Mouse (Mus musculus) c-Kit-positive CD71-positive TER-119-positive erythroid progenitor cells, embryonic 14.5 days (primary cell): ENCODE data around the gene Cxcl17.
"Not testable (repeated sequence)": the region's sequence is repeated elsewhere in the genome, so short reads cannot be mapped to it uniquely, and the experiment has no call there.

ENCODE experiments used
- DNase-seq: peaks from one replicate; pipeline ENCODE4 v3.0.0-alpha.2; 2013; ENCODE audit warnings: low spot score

Gene Cxcl17

DNA sequence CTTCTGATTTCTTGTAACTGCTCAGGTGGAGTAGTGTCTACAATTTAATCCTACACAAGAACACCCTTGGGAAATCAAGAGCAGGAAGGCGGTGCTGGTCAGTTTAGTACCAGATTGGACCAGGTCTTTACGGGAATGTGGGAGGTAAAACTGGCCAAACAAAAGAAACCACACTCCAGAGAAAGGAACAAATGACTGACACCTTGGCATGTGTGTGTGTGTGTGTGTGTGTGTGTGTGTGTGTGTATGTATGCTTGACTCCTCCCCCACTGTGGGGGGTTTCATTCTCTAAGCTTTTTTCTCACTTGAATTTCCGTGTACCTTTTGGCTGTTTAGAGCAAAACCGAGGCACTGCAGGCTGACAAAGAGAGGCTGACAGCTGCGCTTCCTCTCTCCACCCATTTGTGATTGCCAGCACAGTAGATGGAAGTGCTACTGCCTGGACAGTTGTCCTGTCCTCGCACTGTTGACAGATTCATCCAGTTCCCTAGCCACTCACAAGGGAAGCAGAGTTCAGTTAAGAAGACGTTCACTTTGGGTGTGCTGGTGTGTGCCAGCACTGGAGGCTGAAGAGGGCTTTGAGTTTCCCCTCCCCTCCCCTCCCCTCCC, at the start of gene Cxcl17:
Gene Cxcl17, minus strand, starts transcription at position 54 of the 609 bp plus-strand sequence.
- DNase-seq, result no peak

DNA sequence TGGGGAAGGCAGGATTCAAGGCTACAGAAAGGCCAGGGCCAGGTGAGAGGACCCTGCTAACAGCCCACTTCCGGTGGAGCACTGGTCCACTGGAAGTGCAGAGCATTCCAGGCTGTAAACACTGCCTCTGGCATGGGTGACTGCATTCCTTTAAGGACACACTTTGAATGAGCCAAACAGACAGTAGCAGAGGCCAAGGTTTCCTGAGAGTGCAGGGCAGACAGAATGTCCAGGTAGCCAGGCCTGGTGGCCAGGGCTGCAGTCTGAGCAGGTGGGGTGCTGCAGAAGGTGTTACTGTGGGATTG, 49.3 kb upstream of the Cxcl17 start:
- DNase-seq, result not testable (repeated sequence)

DNA sequence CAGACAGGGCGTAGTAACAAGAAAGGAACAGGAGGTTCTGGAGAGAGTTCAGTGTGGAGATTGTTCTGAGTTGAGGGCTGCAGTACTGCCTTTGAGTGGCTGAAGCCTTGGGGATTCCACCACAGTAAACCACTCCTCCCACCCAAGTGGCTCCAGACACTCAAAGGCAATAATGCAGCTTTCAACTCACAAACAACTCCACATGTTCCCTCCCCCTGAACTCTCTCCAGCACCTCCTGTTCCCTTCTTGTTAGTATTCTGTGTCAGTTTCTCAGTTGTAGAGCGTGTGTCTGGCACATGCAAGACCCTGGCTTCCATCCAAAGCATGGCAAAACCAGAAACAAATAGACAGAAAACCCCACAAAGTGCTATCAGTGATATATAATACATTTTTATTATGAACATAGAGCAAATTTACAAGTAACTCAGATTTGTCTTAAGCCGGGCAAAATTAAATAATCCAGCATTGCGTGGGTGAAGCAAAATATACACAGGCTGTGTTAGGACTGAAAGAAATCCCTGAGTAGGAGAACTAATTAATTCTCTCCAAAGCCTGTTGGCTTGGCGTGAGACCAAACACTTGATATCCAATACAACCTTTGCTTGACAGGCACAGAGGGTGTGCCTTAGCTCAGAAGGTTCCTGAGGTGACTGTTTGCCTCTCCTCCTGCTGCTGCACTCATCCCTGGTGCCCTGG, 48.8 kb upstream of the Cxcl17 start:
- not testable (repeated sequence) for DNase-seq

DNA sequence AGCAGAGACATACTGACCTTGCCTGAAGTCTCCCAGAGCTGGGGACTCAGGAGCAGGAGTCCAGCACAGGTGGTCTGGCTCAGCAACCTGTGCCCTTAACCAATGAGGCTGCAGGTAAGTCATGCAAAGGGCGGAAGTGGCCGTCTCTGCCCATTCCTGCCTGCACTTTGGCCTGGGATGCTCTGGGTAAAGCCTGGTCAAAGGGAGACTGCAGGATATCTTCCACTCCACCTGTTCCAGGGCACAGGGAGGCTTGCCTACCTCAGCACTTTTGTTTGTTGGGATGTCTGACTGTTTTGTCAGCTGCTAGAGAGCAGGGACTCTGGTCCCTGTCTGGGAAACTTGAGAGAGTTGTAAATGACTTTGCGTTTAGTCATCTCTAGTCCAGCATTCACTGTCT, 39.4 kb upstream of the Cxcl17 start:
- no peak for DNase-seq

DNA sequence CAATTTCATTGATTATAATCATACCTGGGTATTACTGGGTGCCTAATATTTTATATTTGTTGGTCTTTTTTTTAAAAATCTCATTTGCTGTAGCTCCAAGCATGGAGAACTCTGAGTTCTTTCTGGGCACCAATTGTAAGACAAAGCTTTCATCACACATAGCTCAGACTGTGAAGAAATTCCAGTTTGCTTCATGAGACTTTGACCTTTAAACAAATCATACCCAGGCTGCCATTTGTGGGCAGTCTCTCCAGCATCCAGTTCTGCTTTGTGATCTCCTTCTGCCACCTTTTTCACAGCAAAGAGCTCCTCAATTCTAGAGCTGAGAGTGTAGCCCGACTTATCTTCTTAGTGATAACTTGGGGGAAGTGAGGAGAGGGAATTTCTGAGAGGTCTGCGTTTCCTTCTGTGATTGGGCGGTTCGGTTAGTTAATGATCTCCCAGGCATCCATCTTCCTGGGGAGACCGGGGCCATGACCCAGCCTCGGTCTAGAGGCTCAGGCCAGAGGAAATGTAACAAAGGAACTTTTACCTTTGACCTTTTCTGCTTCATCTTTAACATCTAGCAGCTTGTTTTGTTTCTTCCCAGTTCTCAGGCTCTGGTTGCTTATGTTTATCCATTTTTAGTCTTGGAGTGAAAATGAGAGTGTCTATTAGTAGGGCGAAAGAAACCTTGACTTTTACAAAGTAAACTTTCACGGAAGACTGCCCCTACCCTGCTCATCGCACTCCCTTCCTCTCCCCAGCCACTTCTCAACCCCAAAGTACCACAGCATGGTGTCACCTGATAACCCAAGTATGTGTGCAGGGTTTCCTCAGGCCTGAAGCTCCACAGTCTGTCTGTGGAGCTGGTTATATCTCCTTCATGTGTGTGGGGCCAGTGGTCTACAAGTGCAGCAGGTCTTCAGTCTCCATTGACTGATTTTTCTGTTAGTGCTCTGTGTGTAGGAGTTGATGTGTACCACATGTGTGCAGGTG, 37.5 kb upstream of the Cxcl17 start:
- no peak for DNase-seq

DNA sequence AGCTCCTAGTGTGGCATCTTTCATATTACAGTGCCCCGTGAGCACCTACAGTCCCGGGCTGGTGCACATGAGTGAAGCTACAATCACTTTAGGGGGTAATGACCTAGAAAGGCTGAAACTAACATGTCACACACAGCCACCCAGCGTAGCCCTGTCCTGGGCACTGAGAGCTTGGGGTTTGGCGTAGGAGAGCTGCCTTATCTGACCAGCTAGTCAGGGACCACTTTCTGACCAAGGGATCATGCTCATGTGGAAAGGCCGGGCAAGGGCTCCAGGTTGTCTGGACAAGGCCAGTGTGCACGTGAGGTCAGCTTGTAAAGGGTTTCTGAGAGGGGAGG, 28.1 kb upstream of the Cxcl17 start:
- DNase-seq, result no peak

DNA sequence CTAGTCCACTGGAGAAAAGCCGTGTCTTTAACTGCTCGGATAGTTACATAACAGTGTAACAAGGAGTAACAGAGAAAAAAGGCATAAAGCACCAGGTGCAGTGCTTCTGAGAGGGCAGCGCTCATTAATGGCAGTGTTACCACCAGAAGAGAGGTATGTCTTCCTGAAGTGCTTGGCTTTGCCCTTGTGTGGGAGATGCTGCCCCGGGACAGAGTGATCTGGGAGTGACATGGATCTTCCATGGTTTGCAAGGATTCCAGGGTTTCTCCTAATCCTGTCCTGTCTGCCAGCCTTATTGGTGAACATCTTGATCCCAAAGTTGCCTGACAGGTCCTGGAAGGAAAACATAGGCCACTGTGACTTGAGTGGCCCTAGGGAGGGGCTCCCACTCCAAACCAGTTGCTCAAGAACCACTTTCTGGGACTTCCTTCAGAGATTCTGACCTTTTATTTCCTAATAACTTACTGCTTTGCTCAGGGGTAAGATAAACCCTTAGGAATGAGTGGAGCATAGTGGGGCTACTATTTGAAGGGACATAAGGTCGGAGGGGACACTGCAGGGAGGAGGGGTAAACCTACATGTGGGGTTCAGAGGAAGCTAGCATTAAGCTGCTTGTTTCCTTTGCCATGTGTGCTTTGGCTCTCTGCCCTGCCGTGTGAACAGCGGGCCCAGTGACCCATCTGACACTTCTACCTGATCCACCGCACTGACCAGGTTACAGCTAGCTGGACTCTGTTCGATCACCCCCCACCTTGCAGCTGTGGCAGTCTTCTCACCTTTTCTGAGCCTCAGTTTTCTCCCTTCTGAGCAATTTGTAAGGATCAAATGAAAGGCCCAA, 27.5 kb upstream of the Cxcl17 start:
- DNase-seq, result no peak

DNA sequence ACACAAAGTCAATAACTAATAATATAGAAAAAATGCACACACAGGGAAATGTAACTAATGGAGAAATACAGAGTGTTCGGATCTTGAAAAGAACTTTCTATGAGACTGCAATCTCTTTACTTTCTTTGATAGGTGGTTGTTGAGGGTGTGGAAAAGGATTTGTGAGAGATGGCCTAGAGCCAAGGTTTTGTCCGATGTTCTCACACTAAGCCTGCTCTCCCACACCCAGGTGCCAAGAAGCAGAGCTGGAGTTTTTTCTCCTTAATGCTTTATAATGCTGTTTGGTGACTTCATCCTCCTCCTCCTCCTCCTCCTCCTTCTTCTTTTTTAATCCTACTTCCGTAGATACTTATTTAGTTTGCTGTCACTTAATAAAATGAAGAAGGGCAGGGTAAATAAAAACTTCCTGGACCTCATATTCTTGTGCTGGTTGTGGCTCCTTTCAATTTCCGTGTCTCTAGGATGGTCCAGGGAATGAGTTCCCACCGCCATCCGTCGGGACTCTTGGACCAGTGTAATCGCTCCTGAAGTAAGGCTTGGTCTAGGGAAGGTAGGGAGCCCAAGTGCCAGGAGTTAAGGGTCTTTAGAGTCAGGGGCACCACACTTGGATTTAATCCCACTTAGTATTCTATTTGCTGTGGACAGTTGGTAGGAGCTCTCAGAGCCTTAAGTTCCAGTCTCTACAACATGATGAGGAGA, 26.6 kb upstream of the Cxcl17 start:
- no peak for DNase-seq

DNA sequence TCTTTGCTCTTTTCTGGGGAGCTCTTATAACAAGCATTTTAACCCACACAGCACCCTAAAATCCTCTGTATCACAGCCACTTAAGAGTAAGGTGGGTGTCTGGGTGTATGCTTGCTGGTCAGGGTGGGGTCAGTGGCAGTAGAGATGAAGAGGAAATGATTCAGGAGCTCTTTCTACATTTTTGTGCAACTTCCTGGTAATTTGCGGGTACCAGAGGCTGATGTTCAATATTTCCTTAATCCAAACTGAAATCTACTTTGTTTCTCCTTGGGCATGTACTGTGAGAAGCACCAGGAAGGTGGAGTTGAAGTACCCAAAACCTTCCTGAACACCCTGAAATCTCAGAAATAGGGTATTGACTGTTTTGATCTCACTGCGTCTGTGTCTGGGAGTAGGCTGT, 24.0 kb upstream of the Cxcl17 start:
- DNase-seq, result no peak

DNA sequence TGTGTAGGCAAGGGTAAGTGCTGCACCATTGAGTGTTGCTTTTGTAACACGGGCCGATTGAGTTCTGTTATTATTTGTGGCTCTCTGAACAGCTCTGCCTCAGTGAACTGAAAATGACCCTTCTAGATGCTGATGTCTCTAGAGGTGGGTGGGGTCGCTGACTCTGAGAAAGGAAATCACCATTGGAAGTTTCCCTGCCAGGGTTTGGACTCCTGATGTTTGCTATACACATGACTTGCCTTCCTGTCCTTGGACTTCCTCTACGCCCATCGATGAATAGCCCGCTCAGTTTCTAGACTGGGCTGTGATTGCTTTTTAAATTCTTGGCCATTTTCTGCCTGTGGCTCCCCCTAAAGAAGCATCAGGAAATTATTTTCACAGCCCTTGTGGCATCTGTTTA, 23.5 kb upstream of the Cxcl17 start:
- DNase-seq, result no peak

DNA sequence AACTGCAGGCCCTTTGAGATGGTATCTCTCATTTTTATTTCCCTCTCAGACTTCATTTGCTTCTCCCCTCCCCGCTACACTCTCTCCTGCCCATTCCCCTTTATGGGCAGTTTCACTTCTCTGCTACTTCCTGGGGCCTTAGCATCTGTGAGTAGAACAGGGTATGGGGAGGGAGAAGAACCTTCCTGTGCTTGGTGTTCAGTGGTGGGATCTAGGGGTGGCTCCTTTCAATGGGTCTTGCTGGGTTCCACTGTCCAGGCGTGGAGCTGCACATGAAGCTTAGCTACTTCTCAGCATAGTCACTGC, 22.8 kb upstream of the Cxcl17 start:
- DNase-seq, result no peak

DNA sequence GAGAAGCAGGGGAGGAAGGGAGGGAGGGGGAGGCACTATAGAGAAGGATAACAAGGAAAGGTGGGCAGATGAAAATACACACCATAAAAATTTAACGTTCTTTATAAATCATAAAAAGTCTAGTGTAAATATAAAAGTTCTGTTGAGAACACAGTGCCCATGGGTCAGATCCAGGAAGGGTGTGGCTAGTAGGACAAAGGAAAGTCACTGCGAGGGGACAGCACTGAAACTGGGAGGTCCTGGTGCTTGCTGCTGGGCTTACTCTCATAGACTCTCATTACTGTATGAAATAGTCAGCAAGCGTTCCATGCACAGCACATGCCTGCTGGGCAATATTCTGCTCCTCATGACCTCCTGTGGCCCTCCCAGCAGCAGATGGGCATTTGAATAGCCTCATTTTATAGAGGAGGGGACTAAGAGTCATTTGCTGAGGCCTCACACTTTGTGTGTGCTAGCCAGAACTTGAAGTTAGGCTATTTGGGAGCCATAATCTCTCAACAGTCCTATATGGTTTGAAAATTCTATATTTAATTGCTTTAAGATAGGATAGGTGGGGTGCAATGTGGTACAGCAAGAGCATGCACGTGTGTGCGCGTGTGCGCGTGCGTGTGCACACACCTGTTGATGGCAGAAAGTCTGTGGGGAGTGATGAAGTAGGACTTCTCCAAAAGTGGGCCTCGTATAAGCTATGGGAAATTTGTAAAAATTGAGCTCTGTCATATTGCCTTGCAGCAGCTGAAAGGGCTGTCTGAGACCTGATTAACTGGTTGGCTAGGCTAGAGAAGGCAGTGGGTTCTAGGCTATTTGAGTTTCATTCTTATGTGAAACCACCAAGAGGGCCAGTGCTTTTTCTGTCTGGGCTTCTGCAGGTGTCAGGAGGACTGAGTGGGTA, 22.2 kb upstream of the Cxcl17 start:
- DNase-seq, result no peak

DNA sequence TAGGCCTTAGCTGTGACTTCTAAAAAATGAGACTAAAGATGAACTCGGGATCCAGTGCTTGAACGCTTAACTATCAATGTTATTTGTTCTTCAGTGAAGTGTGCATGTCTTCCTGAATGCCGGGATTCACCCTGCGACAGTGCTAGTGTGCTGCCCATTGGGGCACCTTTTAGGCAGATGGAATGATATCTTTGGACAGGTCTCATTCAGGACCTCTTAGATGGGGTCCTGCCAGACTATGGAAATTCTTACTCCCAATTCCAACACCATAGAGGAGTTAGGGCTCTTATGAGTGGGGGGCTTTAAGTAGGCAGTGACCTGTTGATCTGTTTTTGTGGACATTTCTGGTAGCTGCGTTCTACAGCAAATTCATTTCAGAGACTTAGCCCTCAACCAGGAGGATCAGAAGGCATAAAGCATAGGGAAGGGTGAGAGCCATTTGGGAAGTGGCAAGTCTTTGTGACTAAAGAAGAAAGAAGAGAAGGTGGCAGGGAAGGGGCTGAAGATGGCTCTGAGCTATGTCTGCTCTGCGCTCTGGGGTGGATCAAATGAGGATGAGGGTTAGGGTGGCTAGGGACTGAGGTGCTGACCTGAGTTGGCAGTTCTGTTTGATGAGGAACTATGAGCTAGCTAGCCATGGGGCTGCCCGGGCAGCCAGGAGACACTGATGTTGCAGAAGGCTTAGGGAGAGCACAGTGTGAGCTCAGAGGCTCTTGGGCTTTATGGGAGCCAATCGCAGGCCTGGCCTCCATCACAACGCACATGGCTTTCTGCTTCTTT, 21.3 kb upstream of the Cxcl17 start:
- no peak for DNase-seq

DNA sequence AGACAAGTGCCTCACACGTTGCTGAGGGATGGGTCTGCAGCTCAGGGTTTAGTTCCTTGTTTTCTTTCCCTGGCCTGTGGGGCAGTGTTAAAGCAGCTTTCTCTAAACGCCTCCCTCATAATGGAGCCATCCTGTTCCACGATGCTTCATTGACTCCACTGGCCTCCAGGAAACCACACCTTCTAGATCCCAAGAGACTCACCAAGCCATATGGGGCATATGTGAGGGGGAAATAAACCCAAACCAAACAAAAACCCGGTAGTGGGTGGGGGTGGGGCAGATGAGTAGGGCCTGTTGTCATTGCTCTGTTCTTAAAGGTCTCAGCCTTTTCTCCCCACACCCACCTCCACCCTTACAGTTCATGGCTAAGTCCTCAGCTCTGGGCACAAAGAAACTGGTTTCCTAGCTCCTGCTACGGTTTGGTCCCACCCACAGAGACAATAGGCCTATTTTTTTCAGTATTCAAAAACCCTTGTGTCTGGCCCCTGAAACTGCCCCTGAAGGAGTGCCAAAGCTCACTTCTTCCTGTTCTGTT, 20.4 kb upstream of the Cxcl17 start:
- no peak for DNase-seq

DNA sequence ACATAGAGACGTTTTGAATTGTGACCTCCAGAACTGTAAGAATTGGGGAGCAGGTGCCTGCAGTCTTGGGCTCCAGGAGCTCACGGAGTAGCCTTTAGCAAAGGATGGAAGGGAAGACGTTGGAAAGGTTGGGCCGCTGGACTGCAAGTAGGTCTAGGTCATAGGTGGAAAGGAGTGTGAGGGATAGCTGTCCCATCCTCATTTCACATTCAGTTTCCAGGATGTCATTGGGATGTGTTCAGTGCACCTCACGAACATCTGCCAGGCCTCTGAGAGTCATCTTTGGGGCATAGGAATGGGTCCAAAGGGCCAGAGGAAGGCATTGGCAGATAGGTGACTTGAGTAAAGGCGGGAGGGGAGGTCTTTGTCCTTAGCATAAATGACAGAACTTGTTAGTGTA, 19.7 kb upstream of the Cxcl17 start:
- no peak for DNase-seq

DNA sequence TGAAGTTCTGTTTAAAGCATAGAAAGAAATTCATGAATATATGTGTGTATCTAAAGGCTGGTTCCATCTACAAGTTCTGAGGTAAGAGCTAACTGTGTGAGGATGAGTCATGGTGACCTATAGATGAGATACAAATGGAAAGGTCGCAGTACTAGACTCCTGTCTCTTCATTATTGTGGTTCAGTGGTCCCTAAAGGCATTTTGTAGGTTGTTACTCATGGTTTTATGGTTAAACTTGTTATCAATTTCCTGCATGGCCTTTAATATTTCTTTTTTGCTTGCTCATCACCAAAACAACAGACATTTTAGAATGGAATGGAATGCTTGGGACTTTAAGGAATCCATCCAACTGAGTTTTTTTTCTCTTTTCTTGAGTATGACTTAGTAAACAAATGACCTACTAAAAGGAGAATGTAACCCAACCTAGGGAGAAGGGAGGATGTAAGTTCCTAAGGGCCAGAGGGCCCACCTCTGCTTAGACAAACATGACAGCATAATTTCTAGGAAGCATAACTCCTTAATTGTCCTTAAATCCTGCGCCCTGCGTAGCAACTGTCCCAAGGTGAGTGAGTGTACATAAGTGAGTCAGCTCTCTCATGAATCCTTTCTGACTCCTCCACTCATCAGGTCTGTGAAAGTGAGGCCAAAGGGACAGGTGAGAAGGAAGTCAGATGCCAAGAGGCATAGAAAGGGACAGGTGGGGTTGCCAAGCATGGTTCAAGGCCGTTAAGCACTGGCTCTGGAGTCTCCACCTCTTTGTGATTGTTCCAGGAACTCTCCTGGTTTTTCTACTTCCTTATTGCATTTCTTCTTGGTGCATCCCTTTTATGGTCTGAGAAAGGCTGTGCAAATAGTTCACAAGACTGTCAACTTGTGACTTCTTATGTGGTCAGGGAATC, 17.4 kb upstream of the Cxcl17 start:
- no peak for DNase-seq

DNA sequence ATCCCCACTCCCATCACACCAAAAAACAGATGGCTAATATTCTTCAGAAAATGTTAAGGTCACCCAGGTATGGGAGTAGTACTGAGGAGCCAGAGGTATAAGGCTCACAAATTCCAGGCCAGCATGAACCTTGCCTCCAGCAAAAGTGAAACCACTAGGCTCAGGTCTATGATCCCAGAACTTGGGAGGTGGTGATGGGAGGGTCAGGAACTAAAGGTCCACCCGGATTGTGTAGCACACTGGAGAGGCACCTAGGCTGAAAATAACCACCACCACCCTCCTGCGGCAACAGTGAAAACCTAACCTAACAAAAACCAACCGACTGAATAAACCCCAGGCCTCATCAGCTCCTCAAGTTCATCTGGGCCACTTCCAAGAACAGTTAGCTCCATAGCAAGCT, 15.6 kb upstream of the Cxcl17 start:
- no peak for DNase-seq

DNA sequence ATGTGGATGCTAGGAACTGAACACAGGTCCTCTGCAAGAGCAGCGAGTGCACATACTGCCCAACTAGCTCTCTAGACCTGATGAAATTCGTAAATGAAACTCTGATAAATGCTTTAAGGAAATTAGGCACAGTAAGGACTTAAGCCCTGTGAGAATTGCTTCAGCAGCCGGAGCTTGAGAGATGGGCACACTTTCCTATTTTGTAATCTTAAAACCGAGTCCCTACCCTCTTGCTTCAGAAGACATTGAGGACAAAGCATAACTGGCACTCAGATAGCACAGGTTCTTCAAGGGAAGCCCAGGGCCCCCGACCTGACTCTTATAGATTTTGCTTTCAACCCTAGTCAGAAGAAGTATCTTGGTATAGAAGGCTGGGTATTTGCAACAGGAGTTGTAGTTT, 14.5 kb upstream of the Cxcl17 start:
- no peak for DNase-seq

DNA sequence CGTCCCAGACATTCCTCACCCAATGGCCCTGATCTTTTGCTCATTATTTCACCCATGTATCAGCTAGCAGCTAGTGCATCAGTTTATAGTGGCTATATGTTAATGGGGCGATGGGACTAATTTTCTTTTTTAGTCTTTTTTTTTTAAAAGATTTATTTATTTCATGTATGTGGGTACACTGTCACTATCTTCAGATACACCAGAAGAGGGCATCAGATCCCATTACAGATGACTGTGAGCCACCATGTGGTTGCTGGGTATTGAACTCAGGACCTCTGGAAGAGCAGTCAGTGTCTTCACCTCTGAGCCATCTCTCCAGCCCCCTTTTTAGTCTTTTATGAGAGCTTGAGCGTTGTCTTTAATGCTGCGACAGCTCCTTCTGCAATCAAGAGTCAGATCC, 13.7 kb upstream of the Cxcl17 start:
- DNase-seq, result not testable (repeated sequence)
